Mouse (Mus musculus) liver, embryonic 14.5 days (tissue): ENCODE data around the gene Ly6g6d. TPM values are rescaled to one million over a fixed set of nuclear protein-coding genes. Genes with fewer than 3 reads are reported as not detected.

Source experiments
- ATAC-seq: fragments of 200-750 bp; cut with Nextera tagmentation; 2 replicates; pipeline ENCODE4 v1.8.0; 2017; ENCODE audit warnings: moderate number of reproducible peaks, mild to moderate bottlenecking, moderate library complexity; ENCODE audit not compliant: insufficient read depth
- DNase-seq, 3 experiments: peaks; one replicate each; pipeline ENCODE4 v3.0.0-alpha.2; 2012 to 2013; ENCODE audit warnings: low read depth in 3 of 3, low spot score in 3 of 3
- H3K27ac ChIP-seq: fragments of 300-500 bp; sonication (generic); 2 replicates; pipeline ENCODE4 v1.5.1; 2014; ENCODE audit warnings: moderate library complexity, mild to moderate bottlenecking, control low read depth, inconsistent platforms
- H3K27me3 ChIP-seq: fragments of 300-500 bp; sonication (generic); 2 replicates; pipeline ENCODE4 v1.6.1; 2014; ENCODE audit warnings: mild to moderate bottlenecking, low read length, moderate library complexity; ENCODE audit not compliant: control insufficient read depth, insufficient read depth
- H3K36me3 ChIP-seq: fragments of 300-500 bp; sonication (generic); replicated peaks from 2 replicates; pipeline ENCODE4 v1.6.1; 2014; ENCODE audit warnings: low read depth; ENCODE audit not compliant: control insufficient read depth, insufficient read depth
- H3K4me1 ChIP-seq, 2 experiments: fragments of 200-500 bp in 1 of 2; fragments of 300-500 bp in 1 of 2; sonication (generic) in 1 of 2; replicated peaks; 2 replicates each; pipeline ENCODE4 v1.6.1; 2012 to 2014; ENCODE audit warnings: antibody characterized with exemption in 1 of 2, inconsistent platforms in 1 of 2, low read length in 1 of 2; ENCODE audit not compliant: control insufficient read depth in 2 of 2, insufficient read depth in 2 of 2
- H3K4me2 ChIP-seq: fragments of 300-500 bp; sonication (generic); 2 replicates; pipeline ENCODE4 v1.6.1; 2014; ENCODE audit warnings: low read depth, mild to moderate bottlenecking, control low read depth, moderate library complexity
- H3K4me3 ChIP-seq, 2 experiments: fragments of 200-500 bp in 1 of 2; fragments of 300-500 bp in 1 of 2; sonication (generic) in 1 of 2; 2 replicates each; pipeline ENCODE4 v1.5.1; 2012 to 2014; ENCODE audit warnings: low read depth in 2 of 2, low read length in 2 of 2, mild to moderate bottlenecking in 2 of 2, control low read depth in 1 of 2, inconsistent platforms in 1 of 2, moderate library complexity in 1 of 2; ENCODE audit not compliant: insufficient read depth in 1 of 2
- H3K9ac ChIP-seq: fragments of 300-500 bp; sonication (generic); replicated peaks from 2 replicates; pipeline ENCODE4 v1.6.1; 2014; ENCODE audit warnings: mild to moderate bottlenecking, control low read depth, moderate library complexity
- H3K9me3 ChIP-seq: fragments of 300-500 bp; sonication (generic); 2 replicates; pipeline ENCODE4 v1.6.1; 2016; ENCODE audit warnings: low read length, mixed read lengths; ENCODE audit not compliant: control insufficient read depth
- CTCF ChIP-seq: IDR thresholded peaks from 2 replicates; pipeline ENCODE4 v1.5.1; 2016; ENCODE audit warnings: antibody characterized with exemption, low read depth, control low read depth
- EP300 ChIP-seq: IDR thresholded peaks from 2 replicates; pipeline ENCODE4 v1.6.1; 2016; ENCODE audit warnings: antibody characterized with exemption, low read depth
- WGBS: fragments of 180-500 bp; shearing (Covaris S2); extraction: QIAGEN DNeasy Blood & Tissue Kit; methylation state at CpG from one replicate; pipeline ENCODE4 v1.1.7; 2014; ENCODE audit not compliant: insufficient replicate concordance; 5-methylcytosine and 5-hydroxymethylcytosine counted together
- polyA plus RNA-seq, 2 experiments: library from polyadenylated mRNA; depleted of rRNA in 1 of 2; stranded (reverse) in 1 of 2; unstranded in 1 of 2; fragments of >200 nt; fragmentation: Nextera tagmentation in 1 of 2; extraction: Ambion mirVana in 1 of 2; gene quantifications; 2 replicates each; pipeline versions ENCODE4 v1.2.1 to v1.2.3; 2012 to 2014

Gene Ly6g6d
- polyA plus RNA-seq, 2 experiments, result 0.28 to 0.95 TPM

DNA sequence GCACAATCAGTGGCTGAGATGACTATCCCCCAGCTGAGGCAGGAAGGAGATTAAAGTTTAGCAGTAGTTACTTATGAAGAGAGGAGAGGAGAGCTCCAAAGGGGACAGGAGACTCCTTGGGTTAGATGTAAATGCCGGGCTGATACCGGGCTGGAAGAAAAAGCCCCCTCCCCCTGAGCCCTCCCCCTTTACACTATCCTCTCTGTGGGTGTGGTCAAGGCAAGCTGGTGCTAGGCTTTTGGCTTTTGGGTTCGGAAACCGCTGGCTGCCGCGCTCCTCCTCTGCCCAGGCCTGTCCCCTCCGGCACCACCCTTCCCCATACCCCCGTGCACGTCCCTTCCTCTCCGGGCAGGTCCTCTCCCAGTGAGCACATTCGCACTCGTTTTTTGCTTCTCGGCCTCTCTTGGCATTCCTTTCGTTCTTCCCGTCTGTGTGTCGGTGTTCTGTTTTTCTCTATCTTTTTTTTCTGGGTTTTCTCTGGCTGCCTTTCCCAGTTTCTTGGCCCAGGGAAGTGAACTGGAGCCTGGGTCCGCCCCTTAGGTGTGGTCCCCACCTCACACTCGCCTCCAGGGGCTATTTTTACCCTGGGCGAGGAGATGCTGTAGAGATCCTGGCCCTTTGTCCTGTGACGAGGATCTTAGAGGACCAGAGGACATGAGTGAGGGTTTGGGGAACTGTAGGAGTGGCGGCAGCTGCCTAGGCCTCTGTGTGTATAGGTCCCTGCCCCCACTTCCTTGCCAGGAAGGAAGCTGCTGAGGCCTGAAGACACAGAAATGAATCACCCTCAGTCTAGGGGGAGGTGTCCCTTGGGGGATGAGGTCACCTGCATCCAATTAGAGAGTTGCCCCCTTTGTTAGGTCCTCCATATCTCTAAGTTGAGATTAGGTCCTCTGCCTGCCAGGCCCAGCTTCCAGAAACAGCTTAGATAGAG lies 26.4 kb downstream of the Ly6g6d start:
- no peaks in the 10 kb centered on the region for H3K9me3 ChIP-seq
- H3K9ac ChIP-seq, result peak overlapping the region; percentile 87
- peaks cover 40 to 41% of the 10 kb centered on the region in 2 experiments for H3K4me1 ChIP-seq
- peak; percentile 47 for ATAC-seq
- peak overlapping the region; percentile 87 for H3K27ac ChIP-seq
- DNase-seq, result peak in 2 of 3 experiments; percentile 49 to 71
- TF ChIP-seq EP300, result no peak
- peak; percentile 7; the same call in 1 of the 2 replicates for TF ChIP-seq CTCF
- 2% methylated on average over 21 of the region's 21 CpGs for WGBS
- peak overlapping the region; percentile 98 for H3K4me2 ChIP-seq
- H3K4me3 ChIP-seq, result peak overlapping the region; percentile 81 to 93
- H3K27me3 ChIP-seq, result no peaks in the 10 kb centered on the region
- H3K36me3 ChIP-seq, result peaks cover 40% of the 10 kb centered on the region

DNA sequence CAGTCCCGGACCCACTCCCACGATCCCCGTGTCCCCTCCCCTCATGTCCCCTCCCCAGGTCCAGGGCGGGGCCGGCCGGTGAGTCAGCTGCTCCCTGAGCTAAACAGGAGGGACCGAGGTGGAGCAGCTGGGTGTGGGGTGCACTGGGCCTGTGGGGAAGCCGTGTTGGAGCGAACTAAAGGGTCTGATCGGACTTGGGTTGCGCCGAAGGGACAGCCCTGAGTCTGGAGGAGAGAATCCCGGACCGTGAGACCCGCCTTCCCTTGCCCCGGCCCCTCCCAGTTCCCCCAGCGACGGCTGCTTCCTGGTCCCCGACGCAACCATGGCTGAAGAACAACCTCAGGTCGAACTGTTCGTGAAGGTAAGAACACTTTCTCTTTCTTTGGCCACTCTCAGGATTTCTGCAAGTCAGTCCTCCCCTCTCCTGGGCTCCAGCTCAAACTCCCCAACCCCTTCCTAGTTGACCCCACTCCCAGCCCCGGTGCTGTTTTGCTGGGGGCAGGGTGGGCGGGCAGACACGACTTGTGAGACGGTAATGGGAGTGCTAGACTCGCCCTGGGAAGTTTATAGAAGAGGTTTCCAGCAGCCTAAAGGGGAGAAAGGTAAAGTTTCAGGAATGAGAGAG lies 27.6 kb downstream of the Ly6g6d start:
- peak overlapping the region; percentile 89 for H3K9ac ChIP-seq
- H3K27ac ChIP-seq, result peak overlapping the region; percentile 81
- ATAC-seq (peak; percentile 24; the same call in 1 of the 2 replicates), DNase-seq (peak in 2 of 3 experiments; percentile 49 to 53)
- peak overlapping the region; percentile 81 to 93 for H3K4me3 ChIP-seq
- no peaks in the 10 kb centered on the region for H3K27me3 ChIP-seq
- H3K4me2 ChIP-seq, result peak overlapping the region; percentile 98
- H3K36me3 ChIP-seq, result peaks cover 30% of the 10 kb centered on the region
- no peaks in the 10 kb centered on the region for H3K9me3 ChIP-seq
- no peak for TF ChIP-seq CTCF
- WGBS, result under 1% methylated on average over 27 of the region's 27 CpGs
- peaks cover 45 to 47% of the 10 kb centered on the region in 2 experiments for H3K4me1 ChIP-seq

DNA sequence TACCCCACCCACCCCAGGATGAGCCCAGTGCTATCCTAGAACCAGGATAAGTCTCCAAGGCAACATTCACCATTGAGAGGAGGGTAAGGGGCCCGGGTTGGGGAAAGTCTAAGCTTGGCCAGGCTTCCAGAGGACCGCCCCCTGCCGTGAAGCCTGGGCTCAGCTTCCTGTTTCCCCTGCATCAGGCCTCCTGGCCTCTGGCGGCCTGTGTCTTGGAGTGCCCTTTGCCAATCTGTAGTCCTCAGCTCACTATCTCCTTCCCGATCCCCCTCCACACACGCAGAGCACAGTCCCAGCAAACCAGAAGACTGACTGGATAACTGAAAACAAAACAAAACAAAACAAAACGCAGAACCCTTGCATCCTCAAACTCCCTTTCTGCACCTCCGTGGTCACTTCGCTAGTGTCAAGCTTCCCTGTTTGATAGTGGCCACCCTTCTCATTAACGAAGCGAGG lies 28.3 kb downstream of the Ly6g6d start, which contains the start of gene Clic1:
Clic1 (plus strand) TSS at position 406 of the 456 bp plus-strand sequence.
- Histone ChIP-seq H3K9me3 (no peaks in the 10 kb centered on the region), H3K27me3 (no peaks in the 10 kb centered on the region), H3K4me3 (peak within 1 kb of the TSS; percentile 81 to 93), H3K4me1 (peaks cover 51 to 53% of the 10 kb centered on the region in 2 experiments), H3K9ac (peak within 1 kb of the TSS; percentile 89), H3K4me2 (peak within 1 kb of the TSS; percentile 98), H3K27ac (peak within 1 kb of the TSS; percentile 81), H3K36me3 (peaks cover 25% of the 10 kb centered on the region)
- 1% methylated on average over 11 of the region's 11 CpGs for WGBS
- peak in 1 of 3 experiments; percentile 60 for DNase-seq
- peak; percentile 7; the same call in 1 of the 2 replicates for ATAC-seq
- TF ChIP-seq CTCF (peak; percentile 47), EP300 (no peak)

DNA sequence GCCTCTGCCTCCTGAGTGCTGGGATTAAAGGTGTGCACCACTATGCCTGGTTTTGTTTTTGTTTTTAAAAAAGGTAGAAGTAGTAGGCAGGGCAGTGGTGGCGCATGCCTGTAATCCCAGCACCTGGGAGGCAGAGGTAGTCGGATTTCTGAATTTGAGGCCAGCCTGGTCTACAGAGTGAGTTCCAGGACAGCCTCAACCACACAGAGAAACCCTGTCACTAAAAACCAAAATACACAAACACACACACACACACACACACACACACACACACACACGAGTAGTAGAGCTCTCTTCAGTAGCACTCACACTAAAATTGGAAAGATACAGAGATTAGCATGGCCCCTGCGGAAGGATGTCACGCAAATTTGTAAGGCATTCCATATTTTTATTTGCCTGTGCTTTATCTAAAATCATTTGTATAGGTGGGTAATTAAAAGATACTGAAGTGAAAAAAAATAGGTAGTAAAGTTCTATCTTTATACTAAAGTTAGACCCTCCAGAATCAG lies 28.9 kb downstream of the Ly6g6d start:
- 32% methylated on average over 5 of the region's 5 CpGs for WGBS
- no peak overlapping the region; the same call in 1 of the 2 replicates for H3K9ac ChIP-seq
- DNase-seq (no peak), ATAC-seq (no peak)
- no peaks in the 10 kb centered on the region for H3K27me3 ChIP-seq
- peak overlapping the region; percentile 81 for H3K27ac ChIP-seq
- H3K4me3 ChIP-seq, result peak overlapping the region in 1 of 2 experiments; percentile 81; a peak in 1 of 4 replicates
- peak overlapping the region; percentile 98 for H3K4me2 ChIP-seq
- H3K4me1 ChIP-seq, result peaks cover 57 to 59% of the 10 kb centered on the region in 2 experiments
- TF ChIP-seq EP300 (no peak), CTCF (no peak)
- peaks cover 20% of the 10 kb centered on the region for H3K36me3 ChIP-seq
- no peaks in the 10 kb centered on the region for H3K9me3 ChIP-seq
